Mouse (Mus musculus) kidney, adult 2 months (tissue): ENCODE data around the gene 2310033P09Rik.

Source experiments
- CTCF ChIP-seq: fragments of 200-500 bp; conservative IDR thresholded peaks from 2 replicates; pipeline ENCODE4 v1.5.1; 2011; ENCODE audit warnings: low read depth, mild to moderate bottlenecking, control low read depth, low read length, moderate library complexity, mixed read lengths; ENCODE audit not compliant: insufficient read depth, insufficient read length
- POLR2A ChIP-seq: fragments of 200-500 bp; IDR thresholded peaks from one replicate; pipeline ENCODE4 v1.6.1; 2011; ENCODE audit warnings: low read depth, low read length, control low read depth

GRCm38 (mm10) chr11:59202081-59202995, 5.8 kb upstream of the 2310033P09Rik start, which contains the start of gene Mrpl55:
- TF ChIP-seq POLR2A (peak; percentile 5), CTCF (no peak)
